Mouse (Mus musculus): ENCODE measurements at regions not wholly inside any gene's neighbourhood (a gene's known extent, or its start where the extent isn't known, plus 50 kb on each side); places are given as distances from the start of the nearest gene placed in this dataset.

DNA sequence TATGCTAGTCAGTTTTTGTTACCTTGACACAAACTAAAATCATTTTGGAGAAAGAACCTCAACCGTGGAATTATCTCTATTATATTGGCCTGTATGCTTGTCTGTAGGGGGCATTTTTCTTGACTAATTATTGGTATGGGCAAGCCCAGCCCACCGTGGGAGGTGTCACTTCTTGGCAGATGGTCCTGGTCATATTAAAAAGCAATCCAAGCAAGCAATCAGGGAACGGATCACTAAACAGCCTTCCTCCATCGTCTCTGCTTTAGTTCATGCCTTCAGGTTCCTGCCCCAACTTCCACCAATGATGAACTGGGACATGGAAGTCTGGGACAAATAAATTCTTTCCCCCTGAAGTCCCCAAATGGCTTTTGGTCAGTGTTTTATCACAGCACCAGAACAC lies 74.6 kb upstream of the Asns start:
- no peak for TF ChIP-seq UBTF (IDR thresholded peaks at IDR 0.05; ENCODE audit: borderline replicate concordance, insufficient read depth, low read depth, low read length)
- no peak for TF ChIP-seq POLR2A (IDR thresholded peaks at IDR 0.05; ENCODE audit: control insufficient read depth in 1 of 2, insufficient read depth in 1 of 2, low read depth in 1 of 2, low read length in 2 of 2, poor library complexity in 1 of 2)
- Histone ChIP-seq H3K79me2 (ENCODE audit: control insufficient read depth, insufficient read depth, low read length, poor library complexity) (no peaks in the 10 kb centered on the region), H3K9ac (ENCODE audit: control insufficient read depth, low read depth, low read length, poor library complexity, severe bottlenecking) (no peak overlapping the region), H3K9me3 (replicated peaks; ENCODE audit: insufficient read depth, low read length) (no peaks in the 10 kb centered on the region), H3K4me3 (ENCODE audit: control insufficient read depth in 1 of 2, insufficient read depth in 1 of 2, low read depth in 2 of 2, low read length in 2 of 2) (no peak overlapping the region), H3K27me3 (ENCODE audit: control insufficient read depth in 1 of 2, insufficient read depth in 2 of 2, low read length in 2 of 2) (no peaks in the 10 kb centered on the region), H3K4me1 (ENCODE audit: control insufficient read depth in 1 of 2, insufficient read depth in 2 of 2, low read length in 2 of 2) (no peaks in the 10 kb centered on the region), H3K36me3 (ENCODE audit: control insufficient read depth in 1 of 2, insufficient read depth in 2 of 2, low read length in 2 of 2) (no peaks in the 10 kb centered on the region), H3K27ac (ENCODE audit: control insufficient read depth, low read depth, low read length) (no peak overlapping the region)
- no peak for DNase-seq (ENCODE audit: low read depth, low spot score)

DNA sequence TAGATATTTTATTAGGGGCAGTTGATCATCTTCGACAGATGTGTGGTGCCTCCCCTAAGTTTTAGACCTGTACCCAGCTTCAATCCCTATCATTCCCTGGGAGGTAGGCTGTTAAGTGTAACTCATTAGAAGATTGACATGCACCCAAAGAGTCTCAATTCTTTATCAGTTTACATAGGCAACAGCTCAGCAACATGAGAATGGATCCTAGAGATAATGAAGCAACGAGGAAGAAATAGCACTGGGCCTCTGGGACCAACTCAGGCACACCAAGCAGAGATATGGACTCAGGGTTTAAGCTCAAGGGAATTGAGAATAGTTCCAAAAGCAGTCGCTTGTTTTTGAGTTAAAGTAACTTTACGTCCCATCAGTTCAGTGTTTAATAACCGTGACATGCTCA lies 66.3 kb upstream of the Asns start:
- H3K27ac ChIP-seq (ENCODE audit: control insufficient read depth, low read depth, low read length) = no peak overlapping the region
- H3K79me2 ChIP-seq (ENCODE audit: control insufficient read depth, insufficient read depth, low read length, poor library complexity) = no peaks in the 10 kb centered on the region
- H3K36me3 ChIP-seq (ENCODE audit: control insufficient read depth in 1 of 2, insufficient read depth in 2 of 2, low read length in 2 of 2) = no peaks in the 10 kb centered on the region
- H3K4me1 ChIP-seq (ENCODE audit: control insufficient read depth in 1 of 2, insufficient read depth in 2 of 2, low read length in 2 of 2) = no peaks in the 10 kb centered on the region
- no peaks in the 10 kb centered on the region for H3K9me3 ChIP-seq (replicated peaks; ENCODE audit: insufficient read depth, low read length)
- TF ChIP-seq NRF1 (IDR thresholded peaks at IDR 0.05; ENCODE audit: insufficient read depth, low read depth, low read length, poor library complexity, severe bottlenecking) (no peak), EP300 (IDR thresholded peaks at IDR 0.05; ENCODE audit: low read depth in 1 of 2, low read length in 2 of 2) (peak in 1 of 2 experiments; percentile 20; a peak in 1 of 4 replicates)
- DNase-seq (ENCODE audit: low read depth, low spot score) = peak; percentile 20
- no peak overlapping the region for H3K9ac ChIP-seq (ENCODE audit: control insufficient read depth, low read depth, low read length, poor library complexity, severe bottlenecking)
- H3K27me3 ChIP-seq (ENCODE audit: control insufficient read depth in 1 of 2, insufficient read depth in 2 of 2, low read length in 2 of 2) = no peaks in the 10 kb centered on the region
- H3K4me3 ChIP-seq (ENCODE audit: control insufficient read depth in 1 of 2, insufficient read depth in 1 of 2, low read depth in 2 of 2, low read length in 2 of 2) = no peak overlapping the region

DNA sequence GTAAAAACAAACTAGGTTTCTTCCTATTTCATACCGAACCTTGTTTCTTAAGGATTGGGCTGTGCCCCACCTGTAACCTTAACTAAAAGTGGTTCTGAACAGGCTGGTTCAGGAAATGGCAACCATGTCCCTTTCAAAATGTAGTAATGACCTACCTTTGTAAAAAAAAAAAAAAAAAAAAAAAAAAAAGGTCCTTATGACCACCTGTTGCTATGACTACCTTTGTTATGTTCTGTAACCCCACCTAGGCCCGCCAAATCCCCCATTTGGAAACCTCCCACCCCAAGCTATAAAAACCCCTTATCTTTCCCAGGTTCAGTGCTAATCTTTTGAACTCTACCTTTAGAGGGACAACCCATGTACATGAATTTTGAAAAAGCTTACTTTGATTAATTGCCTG lies 60.8 kb upstream of the Asns start:
- Histone ChIP-seq H3K4me1 (ENCODE audit: control insufficient read depth in 1 of 2, insufficient read depth in 2 of 2, low read length in 2 of 2) (no peaks in the 10 kb centered on the region), H3K9me3 (replicated peaks; ENCODE audit: insufficient read depth, low read length) (no peaks in the 10 kb centered on the region), H3K36me3 (ENCODE audit: control insufficient read depth in 1 of 2, insufficient read depth in 2 of 2, low read length in 2 of 2) (no peaks in the 10 kb centered on the region), H3K27ac (ENCODE audit: control insufficient read depth, low read depth, low read length) (no peak overlapping the region), H3K9ac (ENCODE audit: control insufficient read depth, low read depth, low read length, poor library complexity, severe bottlenecking) (no peak overlapping the region), H3K27me3 (ENCODE audit: control insufficient read depth in 1 of 2, insufficient read depth in 2 of 2, low read length in 2 of 2) (no peaks in the 10 kb centered on the region; a peak in 2 of 4 replicates), H3K79me2 (ENCODE audit: control insufficient read depth, insufficient read depth, low read length, poor library complexity) (no peaks in the 10 kb centered on the region), H3K4me3 (ENCODE audit: control insufficient read depth in 1 of 2, insufficient read depth in 1 of 2, low read depth in 2 of 2, low read length in 2 of 2) (no peak overlapping the region)
- DNase-seq (ENCODE audit: low read depth, low spot score) = no peak
- TF ChIP-seq MYC (IDR thresholded peaks at IDR 0.05; ENCODE audit: low read depth, low read length) (no peak), MYB (IDR thresholded peaks at IDR 0.05; ENCODE audit: low read depth, low read length) (no peak), BHLHE40 (IDR thresholded peaks at IDR 0.05; ENCODE audit: borderline replicate concordance, low read depth, low read length) (no peak), MEF2A (IDR thresholded peaks at IDR 0.05; ENCODE audit: extremely low read depth, insufficient replicate concordance, low read depth, low read length, poor library complexity, severe bottlenecking) (no peak), USF2 (IDR thresholded peaks at IDR 0.05; ENCODE audit: borderline replicate concordance in 1 of 2, insufficient read depth in 1 of 2, low read depth in 1 of 2, low read length in 2 of 2) (no peak), MXI1 (IDR thresholded peaks at IDR 0.05; ENCODE audit: low read depth, low read length) (no peak), ELF1 (IDR thresholded peaks at IDR 0.05; ENCODE audit: low read depth, low read length) (no peak), JUND (IDR thresholded peaks at IDR 0.05; ENCODE audit: low read depth, low read length) (no peak), NELFE (IDR thresholded peaks at IDR 0.05; ENCODE audit: low read depth, low read length) (no peak)
